ENCODE assay signal across 8 mouse cellular contexts in genomic region chr8:84594099-84594780, GRCm38 (mm10).
DNase-seq lines count a peak whose midpoint lies in the region; ATAC-seq and TF ChIP-seq lines count a peak whose summit lies in the region.

No protein-coding gene starts in this region.

- no peaks in the 10 kb centered on the region for H3K9me3 ChIP-seq in lung, embryonic 14.5 days (ENCODE audit: low read depth, low read length)

- peak; percentile 86 for DNase-seq in B cell, adult 2 months
- peak; percentile 84 for DNase-seq in MN1 (ENCODE audit: low spot score)
- peak; percentile 74 to 83 for DNase-seq in cerebellum, adult 2 months
- DNase-seq in frontal cortex, postnatal 36 days (ENCODE audit: low spot score in 2 of 2): peak; percentile 69 to 81
- peak; percentile 61 to 79 for DNase-seq in layer of hippocampus, adult 2 months (ENCODE audit: low spot score in 2 of 2)
- DNase-seq in lung, embryonic 14.5 days: peak; percentile 92
- peak; percentile 67 for DNase-seq in retina, postnatal 7 days (ENCODE audit: low read depth, low spot score)
- peak; percentile 75 for DNase-seq in urinary bladder, postnatal 14 days (ENCODE audit: low spot score)

- H3K4me1 ChIP-seq in cerebellum, adult 2 months (ENCODE audit: control insufficient read depth, insufficient read depth, low read length): peaks cover 25% of the 10 kb centered on the region
- H3K4me1 ChIP-seq in lung, embryonic 14.5 days (ENCODE audit: insufficient read depth): no peaks in the 10 kb centered on the region

- H3K9ac ChIP-seq in lung, embryonic 14.5 days: no peak overlapping the region

- H3K27me3 ChIP-seq in cerebellum, adult 2 months (ENCODE audit: control insufficient read depth, insufficient read depth, low read length): no peaks in the 10 kb centered on the region
- H3K27me3 ChIP-seq in lung, embryonic 14.5 days (ENCODE audit: insufficient read depth, low read length): 0 out of 2 replicates have a peak, but pooled peaks cover 4% of the 10 kb centered on the region

- H3K4me3 ChIP-seq in cerebellum, adult 2 months (replicated peaks; ENCODE audit: insufficient read depth, low read depth, low read length): no peak overlapping the region
- H3K4me3 ChIP-seq in layer of hippocampus, adult 2 months: no peak overlapping the region
- no peak overlapping the region for H3K4me3 ChIP-seq in lung, embryonic 14.5 days (ENCODE audit: low read depth, low read length)

- TF ChIP-seq CTCF in cerebellum, adult 2 months (IDR thresholded peaks at IDR 0.05; ENCODE audit: borderline replicate concordance, insufficient read depth, low read depth, low read length): peak; percentile 87
- TF ChIP-seq CTCF in layer of hippocampus, adult 2 months (conservative IDR thresholded peaks at IDR 0.05): peak; percentile 94
- TF ChIP-seq CTCF in lung, embryonic 14.5 days (IDR thresholded peaks at IDR 0.05; ENCODE audit: low read depth): peak; percentile 93

- H3K27ac ChIP-seq in cerebellum, adult 2 months (ENCODE audit: insufficient read depth, low read length): peak overlapping the region; percentile 5; the same call in 1 of the 2 replicates
- peak overlapping the region; percentile 59 for H3K27ac ChIP-seq in layer of hippocampus, adult 2 months
- H3K27ac ChIP-seq in lung, embryonic 14.5 days (ENCODE audit: low read depth): no peak overlapping the region

- no peaks in the 10 kb centered on the region for H3K36me3 ChIP-seq in lung, embryonic 14.5 days (ENCODE audit: insufficient read depth)

- H3K4me2 ChIP-seq in lung, embryonic 14.5 days: no peak overlapping the region

- no peak for ATAC-seq in lung, embryonic 14.5 days (ENCODE audit: insufficient read depth)

- no peak for TF ChIP-seq POLR2A in cerebellum, adult 2 months (IDR thresholded peaks at IDR 0.05; ENCODE audit: borderline replicate concordance, insufficient read depth, low read length)

- 9% methylated on average over 9 of the region's 9 CpGs for WGBS in cerebellum, adult 2 months
- WGBS in lung, embryonic 14.5 days: 68% methylated on average over 9 of the region's 9 CpGs
